Mouse (Mus musculus): ENCODE data around the gene Dlx3.

DNA sequence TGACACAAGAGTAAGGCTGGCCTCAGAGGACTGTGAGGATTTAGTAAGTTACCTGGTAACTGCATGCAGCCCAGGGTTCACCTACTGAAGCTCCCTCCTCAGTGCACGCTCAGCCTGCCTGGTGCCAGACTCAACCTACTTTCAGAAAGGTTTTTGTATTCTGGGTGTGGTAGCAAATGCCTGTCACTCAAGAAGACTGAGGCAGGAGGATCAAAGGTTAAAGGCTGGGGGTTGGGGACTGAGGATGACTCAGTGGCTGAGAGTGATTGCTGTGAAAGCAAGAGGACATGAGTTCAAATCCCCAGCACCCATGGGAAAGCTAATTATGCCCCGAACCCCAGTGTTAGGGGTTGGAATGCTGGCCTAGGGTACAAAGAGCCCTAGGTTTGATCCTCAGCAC, 35.6 kb downstream of the Dlx3 start:
- TF ChIP-seq POLR2A (IDR thresholded peaks at IDR 0.05; ENCODE audit: low read depth, low read length) (no peak), CTCF (IDR thresholded peaks at IDR 0.05; ENCODE audit: extremely low read depth, insufficient read depth, insufficient read length, insufficient replicate concordance) (no peak)
